Mouse (Mus musculus) liver, embryonic 14.5 days (tissue): Measurements from ENCODE around the gene Acot8. TPM values are rescaled to one million over a fixed set of nuclear protein-coding genes. Genes with fewer than 3 reads are reported as not detected.

Source experiments
- ATAC-seq: fragments of 200-750 bp; cut with Nextera tagmentation; 2 replicates; pipeline ENCODE4 v1.8.0; 2017; ENCODE audit warnings: moderate number of reproducible peaks, mild to moderate bottlenecking, moderate library complexity; ENCODE audit not compliant: insufficient read depth
- DNase-seq, 3 experiments: peaks; one replicate each; pipeline ENCODE4 v3.0.0-alpha.2; 2012 to 2013; ENCODE audit warnings: low read depth in 3 of 3, low spot score in 3 of 3
- H3K27ac ChIP-seq: fragments of 300-500 bp; sonication (generic); 2 replicates; pipeline ENCODE4 v1.5.1; 2014; ENCODE audit warnings: moderate library complexity, mild to moderate bottlenecking, control low read depth, inconsistent platforms
- H3K27me3 ChIP-seq: fragments of 300-500 bp; sonication (generic); 2 replicates; pipeline ENCODE4 v1.6.1; 2014; ENCODE audit warnings: mild to moderate bottlenecking, low read length, moderate library complexity; ENCODE audit not compliant: control insufficient read depth, insufficient read depth
- H3K36me3 ChIP-seq: fragments of 300-500 bp; sonication (generic); replicated peaks from 2 replicates; pipeline ENCODE4 v1.6.1; 2014; ENCODE audit warnings: low read depth; ENCODE audit not compliant: control insufficient read depth, insufficient read depth
- H3K4me1 ChIP-seq, 2 experiments: fragments of 200-500 bp in 1 of 2; fragments of 300-500 bp in 1 of 2; sonication (generic) in 1 of 2; replicated peaks; 2 replicates each; pipeline ENCODE4 v1.6.1; 2012 to 2014; ENCODE audit warnings: antibody characterized with exemption in 1 of 2, inconsistent platforms in 1 of 2, low read length in 1 of 2; ENCODE audit not compliant: control insufficient read depth in 2 of 2, insufficient read depth in 2 of 2
- H3K4me2 ChIP-seq: fragments of 300-500 bp; sonication (generic); 2 replicates; pipeline ENCODE4 v1.6.1; 2014; ENCODE audit warnings: low read depth, mild to moderate bottlenecking, control low read depth, moderate library complexity
- H3K4me3 ChIP-seq, 2 experiments: fragments of 200-500 bp in 1 of 2; fragments of 300-500 bp in 1 of 2; sonication (generic) in 1 of 2; 2 replicates each; pipeline ENCODE4 v1.5.1; 2012 to 2014; ENCODE audit warnings: low read depth in 2 of 2, low read length in 2 of 2, mild to moderate bottlenecking in 2 of 2, control low read depth in 1 of 2, inconsistent platforms in 1 of 2, moderate library complexity in 1 of 2; ENCODE audit not compliant: insufficient read depth in 1 of 2
- H3K9ac ChIP-seq: fragments of 300-500 bp; sonication (generic); replicated peaks from 2 replicates; pipeline ENCODE4 v1.6.1; 2014; ENCODE audit warnings: mild to moderate bottlenecking, control low read depth, moderate library complexity
- H3K9me3 ChIP-seq: fragments of 300-500 bp; sonication (generic); 2 replicates; pipeline ENCODE4 v1.6.1; 2016; ENCODE audit warnings: low read length, mixed read lengths; ENCODE audit not compliant: control insufficient read depth
- CTCF ChIP-seq: IDR thresholded peaks from 2 replicates; pipeline ENCODE4 v1.5.1; 2016; ENCODE audit warnings: antibody characterized with exemption, low read depth, control low read depth
- EP300 ChIP-seq: IDR thresholded peaks from 2 replicates; pipeline ENCODE4 v1.6.1; 2016; ENCODE audit warnings: antibody characterized with exemption, low read depth
- WGBS: fragments of 180-500 bp; shearing (Covaris S2); extraction: QIAGEN DNeasy Blood & Tissue Kit; methylation state at CpG from one replicate; pipeline ENCODE4 v1.1.7; 2014; ENCODE audit not compliant: insufficient replicate concordance; 5-methylcytosine and 5-hydroxymethylcytosine counted together
- polyA plus RNA-seq, 2 experiments: library from polyadenylated mRNA; depleted of rRNA in 1 of 2; stranded (reverse) in 1 of 2; unstranded in 1 of 2; fragments of >200 nt; fragmentation: Nextera tagmentation in 1 of 2; extraction: Ambion mirVana in 1 of 2; gene quantifications; 2 replicates each; pipeline versions ENCODE4 v1.2.1 to v1.2.3; 2012 to 2014

Gene Acot8
- polyA plus RNA-seq, 2 experiments: 13.5 to 20.6 TPM

GRCm38 (mm10) chr2:164785481-164786387, 18.9 kb downstream of the Acot8 start, which contains the start of gene Snx21:
Gene Snx21, plus strand, starts transcription at chr2:164785823.
- Histone ChIP-seq H3K36me3 (no peaks in the 10 kb centered on the region), H3K27ac (peak within 1 kb of the TSS; percentile 38), H3K9ac (peak within 1 kb of the TSS; percentile 65), H3K4me2 (peak within 1 kb of the TSS; percentile 68), H3K4me3 (peak within 1 kb of the TSS; percentile 47 to 56), H3K27me3 (peaks cover 7% of the 10 kb centered on the region), H3K4me1 (peaks cover 14 to 28% of the 10 kb centered on the region in 2 experiments), H3K9me3 (no peaks in the 10 kb centered on the region)
- DNase-seq: peak; percentile 62 to 74 (median 65)
- TF ChIP-seq EP300 (peak; percentile 7; the same call in 1 of the 2 replicates), CTCF (peak; percentile 58)
- peak; percentile 85 for ATAC-seq
- under 1% methylated on average over 77 of the region's 89 CpGs for WGBS

- 5% methylated on average over 7 of the region's 7 CpGs for WGBS
- H3K4me3 ChIP-seq: peak overlapping the region; percentile 47 to 56
- H3K36me3 ChIP-seq: no peaks in the 10 kb centered on the region
- H3K4me1 ChIP-seq: peaks cover 14 to 25% of the 10 kb centered on the region in 2 experiments
- H3K27me3 ChIP-seq: peaks cover 7% of the 10 kb centered on the region
- no peak overlapping the region for H3K27ac ChIP-seq
- DNase-seq: no peak
- TF ChIP-seq CTCF (no peak), EP300 (no peak)
- peak overlapping the region; percentile 65 for H3K9ac ChIP-seq
- H3K4me2 ChIP-seq: peak overlapping the region; percentile 68
- H3K9me3 ChIP-seq: no peaks in the 10 kb centered on the region
- no peak for ATAC-seq
Measured at GRCm38 (mm10) chr2:164784869-164785420, 19.7 kb downstream of the Acot8 start.

- no peaks in the 10 kb centered on the region for H3K9me3 ChIP-seq
- no peak for ATAC-seq
- no peak overlapping the region for H3K4me3 ChIP-seq
- H3K27me3 ChIP-seq: peaks cover 12% of the 10 kb centered on the region
- no peak for DNase-seq
- no peak overlapping the region for H3K27ac ChIP-seq
- no peak overlapping the region for H3K9ac ChIP-seq
- H3K4me1 ChIP-seq: peaks cover 14 to 24% of the 10 kb centered on the region in 2 experiments
- no peaks in the 10 kb centered on the region for H3K36me3 ChIP-seq
- TF ChIP-seq CTCF (peak; percentile 44; the same call in 1 of the 2 replicates), EP300 (no peak)
- no peak overlapping the region for H3K4me2 ChIP-seq
- WGBS: 63% methylated on average over 7 of the region's 7 CpGs
Measured at GRCm38 (mm10) chr2:164783926-164784581, 20.6 kb downstream of the Acot8 start.

GRCm38 (mm10) chr2:164781876-164782275, 22.8 kb downstream of the Acot8 start:
- no peak for DNase-seq
- ATAC-seq: no peak
- WGBS: 56% methylated on average over 4 of the region's 4 CpGs

More at GRCm38 (mm10) chr2:164781876-164782275, 22.8 kb downstream of the Acot8 start:
- H3K4me2 ChIP-seq: no peak overlapping the region
- H3K9ac ChIP-seq: no peak overlapping the region
- H3K4me1 ChIP-seq: peaks cover 7 to 13% of the 10 kb centered on the region in 2 experiments
- TF ChIP-seq EP300: no peak
- TF ChIP-seq CTCF: no peak
- H3K27me3 ChIP-seq: peaks cover 22% of the 10 kb centered on the region
- no peaks in the 10 kb centered on the region for H3K36me3 ChIP-seq
- H3K9me3 ChIP-seq: no peaks in the 10 kb centered on the region
- H3K27ac ChIP-seq: no peak overlapping the region
- H3K4me3 ChIP-seq: no peak overlapping the region
